Mouse (Mus musculus): ENCODE data around the gene Cbx2. TPM values are rescaled to one million over a fixed set of nuclear protein-coding genes. Genes with fewer than 3 reads are reported as not detected.

Gene Cbx2
- total RNA-seq, 2 experiments from 2014 or later, result 5.2 to 6.8 TPM

Other genes starting within 250 kb of the Cbx2 start
- under 1 TPM in 1 of 2 experiments, not detected in 1; 0.36 TPM for gene Rbfox3, start 111.4 kb upstream of the Cbx2 start, total RNA-seq (2021)
- gene Enpp7, start 34.8 kb upstream of the Cbx2 start, total RNA-seq (2021), result not detected
- gene Cbx8, start 18.0 kb downstream of the Cbx2 start, total RNA-seq (2021), result 1 to 10 TPM; 5.6 to 7.5 TPM
- gene Cbx4, start 63.3 kb downstream of the Cbx2 start, total RNA-seq (2021), result 10 to 100 TPM; 22.1 to 22.6 TPM
- 10 to 100 TPM; 66.3 to 67.2 TPM for gene Tbc1d16, start 205.5 kb downstream of the Cbx2 start, total RNA-seq (2021)
- under 1 TPM in 1 of 2 experiments, not detected in 1; 0.22 TPM for gene Ccdc40, start 205.6 kb downstream of the Cbx2 start, total RNA-seq (2021)
- gene Gaa, start 244.9 kb downstream of the Cbx2 start, total RNA-seq (2021), result 10 to 100 TPM; 56.7 to 58.4 TPM

Measured in heart, postnatal 10 days (tissue).